Mouse (Mus musculus) C2C12 (cell line): Measurements from ENCODE around the gene Gm20388. TPM values are rescaled to one million over a fixed set of nuclear protein-coding genes. Genes with fewer than 3 reads are reported as not detected.
"Not testable (repeated sequence)": the region's sequence is repeated elsewhere in the genome, so short reads cannot be mapped to it uniquely, and the experiment has no call there.

Source experiments
- H3K27me3 ChIP-seq: one replicate; pipeline ENCODE4 v1.6.1; 2011; ENCODE audit not compliant: control insufficient read depth, insufficient read depth, insufficient read length
- H3K36me3 ChIP-seq: one replicate; pipeline ENCODE4 v1.6.1; 2011; ENCODE audit not compliant: control insufficient read depth, insufficient read depth
- H3K4me3 ChIP-seq: one replicate; pipeline ENCODE4 v1.5.1; 2011; ENCODE audit warnings: mild to moderate bottlenecking, control low read depth; ENCODE audit not compliant: poor library complexity, insufficient read depth, severe bottlenecking
- H3K79me2 ChIP-seq: one replicate; pipeline ENCODE4 v1.6.1; 2011; ENCODE audit not compliant: control insufficient read depth, insufficient read depth
- H3K79me3 ChIP-seq: one replicate; pipeline ENCODE4 v1.6.1; 2011; ENCODE audit warnings: low read depth, control low read depth
- H3ac ChIP-seq: one replicate; pipeline ENCODE3; 2011; ENCODE audit warnings: low read depth; ENCODE audit not compliant: control insufficient read depth, insufficient read length
- CEBPB ChIP-seq: IDR thresholded peaks from one replicate; pipeline ENCODE4 v1.6.1; 2011; ENCODE audit warnings: low read depth, mild to moderate bottlenecking, control low read depth, moderate library complexity
- CTCF ChIP-seq: IDR thresholded peaks from one replicate; pipeline ENCODE4 v1.5.1; 2011; ENCODE audit not compliant: control insufficient read depth, insufficient read depth, insufficient read length
- FOSL1 ChIP-seq: IDR thresholded peaks from one replicate; pipeline ENCODE4 v1.8.0; 2011; ENCODE audit warnings: mild to moderate bottlenecking, low read length; ENCODE audit not compliant: poor library complexity, insufficient read depth, severe bottlenecking
- MAX ChIP-seq: IDR thresholded peaks from one replicate; pipeline ENCODE4 v1.6.1; 2011; ENCODE audit warnings: mild to moderate bottlenecking, control low read depth
- MYOD1 ChIP-seq: IDR thresholded peaks from one replicate; pipeline ENCODE4 v1.6.1; 2011; ENCODE audit warnings: low read depth; ENCODE audit not compliant: control insufficient read depth, insufficient read length
- MYOG ChIP-seq: IDR thresholded peaks from one replicate; pipeline ENCODE4 v1.6.1; 2011; ENCODE audit not compliant: control insufficient read depth, insufficient read length; ENCODE audit errors: extremely low read depth
- USF1 ChIP-seq: IDR thresholded peaks from one replicate; pipeline ENCODE4 v1.6.1; 2011; ENCODE audit warnings: low read depth, mild to moderate bottlenecking, control low read depth, moderate library complexity
- polyA plus RNA-seq: library from polyadenylated mRNA; unstranded; fragments of >200 nt; fragmentation: generic; extraction: Trizol; gene quantifications from one replicate; pipeline ENCODE4 v1.2.1, GENCODE M21; 2012; ENCODE audit warnings: missing spikeins

Gm20388 gene
- polyA plus RNA-seq, 1 experiment: 15.0 TPM

GRCm38 (mm10) chr8:124007829-124008228 lies 4097.2 kb downstream of the Gm20388 start:
- H3K79me3 ChIP-seq: peaks cover 21% of the 10 kb centered on the region
- H3K4me3 ChIP-seq: no peak overlapping the region
- H3ac ChIP-seq: no peak overlapping the region
- TF ChIP-seq CEBPB: no peak
- no peak for TF ChIP-seq USF1
- TF ChIP-seq CTCF: no peak
- no peak for TF ChIP-seq MAX
- no peak for TF ChIP-seq MYOG
- TF ChIP-seq FOSL1: no peak
- TF ChIP-seq MYOD1: no peak
- no peaks in the 10 kb centered on the region for H3K27me3 ChIP-seq
- peaks cover 34% of the 10 kb centered on the region for H3K79me2 ChIP-seq
- peaks cover 54% of the 10 kb centered on the region for H3K36me3 ChIP-seq

GRCm38 (mm10) chr8:124011580-124011979 lies 4100.9 kb downstream of the Gm20388 start:
- Histone ChIP-seq H3K79me2 (peaks cover 71% of the 10 kb centered on the region), H3K36me3 (peaks cover 27% of the 10 kb centered on the region), H3K4me3 (no peak overlapping the region), H3ac (no peak overlapping the region), H3K79me3 (peaks cover 55% of the 10 kb centered on the region), H3K27me3 (no peaks in the 10 kb centered on the region)
- TF ChIP-seq CTCF (no peak), MYOD1 (no peak), CEBPB (no peak), MYOG (no peak), MAX (no peak), FOSL1 (no peak), USF1 (no peak)

- peaks cover 76% of the 10 kb centered on the region for H3K79me2 ChIP-seq
- no peak overlapping the region for H3ac ChIP-seq
- H3K79me3 ChIP-seq: peaks cover 60% of the 10 kb centered on the region
- TF ChIP-seq CEBPB (no peak), MYOG (no peak), MYOD1 (no peak), USF1 (no peak), FOSL1 (no peak), MAX (no peak), CTCF (no peak)
- peaks cover 22% of the 10 kb centered on the region for H3K36me3 ChIP-seq
- no peak overlapping the region for H3K4me3 ChIP-seq
- no peaks in the 10 kb centered on the region for H3K27me3 ChIP-seq
These were observed 4101.4 kb downstream of the Gm20388 start for GRCm38 (mm10) chr8:124011989-124012586.

GRCm38 (mm10) chr8:124014299-124014698 lies 4103.7 kb downstream of the Gm20388 start:
- not testable (repeated sequence) for H3ac ChIP-seq, H3K27me3 ChIP-seq, H3K36me3 ChIP-seq, H3K4me3 ChIP-seq
- peaks cover 98% of the 10 kb centered on the region for H3K79me2 ChIP-seq
- peaks cover 82% of the 10 kb centered on the region for H3K79me3 ChIP-seq

GRCm38 (mm10) chr8:124014751-124015150 lies 4104.1 kb downstream of the Gm20388 start:
- TF ChIP-seq CEBPB (no peak), MAX (no peak), USF1 (no peak), FOSL1 (no peak), CTCF (no peak), MYOD1 (no peak), MYOG (no peak)
- no peak overlapping the region for H3K4me3 ChIP-seq
- peaks cover 99% of the 10 kb centered on the region for H3K79me2 ChIP-seq
- no peaks in the 10 kb centered on the region for H3K27me3 ChIP-seq
- H3ac ChIP-seq: no peak overlapping the region
- H3K36me3 ChIP-seq: peaks cover 4% of the 10 kb centered on the region
- peaks cover 86% of the 10 kb centered on the region for H3K79me3 ChIP-seq

GRCm38 (mm10) chr8:124019782-124020181 lies 4109.1 kb downstream of the Gm20388 start:
- Histone ChIP-seq H3K27me3 (no peaks in the 10 kb centered on the region), H3ac (peak overlapping the region; percentile 5), H3K36me3 (peaks cover 16% of the 10 kb centered on the region), H3K79me2 (peaks cover 92% of the 10 kb centered on the region), H3K4me3 (peak overlapping the region; percentile 8), H3K79me3 (peaks cover 79% of the 10 kb centered on the region)
- TF ChIP-seq MYOD1 (no peak), CTCF (no peak)
